Mouse (Mus musculus) ovary, postnatal 14 days (tissue): Measurements from ENCODE around the gene Metrn.
A peak's percentile ranks its signal among the peaks of the same experiment; 100 is the strongest.

Experiments used
- DNase-seq: peaks from one replicate; pipeline ENCODE4 v3.0.0; 2022; ENCODE audit warnings: low spot score

The Metrn gene

GRCm38 (mm10) chr17:25806507-25806906 lies 9.6 kb upstream of the Metrn start:
- no peak for DNase-seq

GRCm38 (mm10) chr17:25802825-25803517 lies 6.0 kb upstream of the Metrn start:
- DNase-seq = no peak

- no peak for DNase-seq
Observed at GRCm38 (mm10) chr17:25801029-25801428, 4.1 kb upstream of the Metrn start.

DNA sequence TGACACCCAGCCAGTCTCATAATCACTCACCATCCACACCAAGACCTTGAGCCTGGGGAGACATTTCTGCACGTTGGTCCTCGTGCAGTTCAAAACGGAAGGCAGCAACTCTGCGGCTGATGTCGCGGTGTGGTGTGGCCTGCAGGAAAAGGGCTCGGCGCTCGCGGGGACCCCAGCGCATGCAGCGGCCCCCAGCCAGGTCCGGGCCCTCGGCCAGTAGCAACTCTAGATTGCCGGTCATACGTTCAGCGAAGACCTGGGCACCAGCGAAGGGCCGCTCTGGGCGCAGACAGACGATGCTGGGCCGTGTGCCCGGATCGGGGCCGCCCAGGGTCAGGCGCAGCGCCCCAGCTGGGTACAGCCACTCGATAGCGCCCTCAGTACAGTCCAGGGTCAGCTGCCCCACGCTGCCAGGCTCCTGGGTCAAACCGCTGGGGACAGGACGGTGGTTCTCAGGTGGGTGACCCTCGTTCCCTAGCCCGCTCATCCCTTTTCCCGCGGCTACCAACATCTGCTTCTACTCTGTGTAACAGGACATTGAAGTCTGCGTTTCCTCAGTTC lies 645 bp downstream of the Metrn start:
- no peak for DNase-seq

GRCm38 (mm10) chr17:25795609-25796092 lies 1.3 kb downstream of the Metrn start, which contains the start of gene AC134908.4:
Gene AC134908.4, minus strand, starts transcription at chr17:25795659.
- DNase-seq = no peak

DNA sequence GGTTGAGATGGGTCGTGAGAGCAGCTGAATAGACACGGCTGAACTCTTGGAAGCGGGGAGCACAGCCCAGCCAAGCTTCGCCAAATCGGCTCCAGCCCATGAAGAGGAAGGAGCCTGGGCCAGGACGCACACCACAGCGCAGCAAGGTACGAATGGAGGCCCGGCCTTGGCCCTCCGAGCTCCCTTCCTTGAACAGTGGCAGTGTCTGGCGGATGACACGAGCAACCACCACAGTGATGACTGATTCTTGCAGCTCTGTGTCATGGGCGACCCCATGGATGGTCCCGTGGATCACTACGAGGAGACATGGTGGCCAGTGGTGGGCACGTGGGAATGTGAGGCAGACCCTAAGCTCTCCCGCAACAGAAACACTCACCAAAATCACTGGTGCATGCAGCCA lies 1.9 kb downstream of the Metrn start:
- DNase-seq = no peak

DNA sequence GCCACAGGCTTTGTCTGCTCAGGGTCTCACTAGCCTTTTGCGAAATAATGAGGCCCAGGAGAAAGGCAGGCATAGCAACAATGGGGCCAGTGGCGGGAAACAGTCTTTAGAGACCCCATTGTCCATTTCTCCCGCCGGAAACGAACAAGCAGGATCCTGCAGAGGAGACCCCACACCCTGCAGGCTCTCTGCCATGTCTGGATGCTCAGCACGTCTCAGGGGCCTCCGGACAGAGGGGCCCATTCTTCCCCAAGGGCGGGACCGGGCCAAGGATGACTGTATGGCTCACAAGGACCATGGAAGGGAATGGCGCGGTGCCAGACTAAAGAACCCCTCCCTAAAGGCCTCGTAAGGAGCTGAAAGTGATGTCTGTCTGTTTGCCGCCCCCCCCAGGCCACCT lies 2.7 kb downstream of the Metrn start:
- no peak for DNase-seq

GRCm38 (mm10) chr17:25792615-25793014 lies 4.3 kb downstream of the Metrn start, which contains the start of gene Fam173a:
Gene Fam173a, minus strand, starts transcription at chr17:25792901.
- DNase-seq = peak; percentile 62

DNA sequence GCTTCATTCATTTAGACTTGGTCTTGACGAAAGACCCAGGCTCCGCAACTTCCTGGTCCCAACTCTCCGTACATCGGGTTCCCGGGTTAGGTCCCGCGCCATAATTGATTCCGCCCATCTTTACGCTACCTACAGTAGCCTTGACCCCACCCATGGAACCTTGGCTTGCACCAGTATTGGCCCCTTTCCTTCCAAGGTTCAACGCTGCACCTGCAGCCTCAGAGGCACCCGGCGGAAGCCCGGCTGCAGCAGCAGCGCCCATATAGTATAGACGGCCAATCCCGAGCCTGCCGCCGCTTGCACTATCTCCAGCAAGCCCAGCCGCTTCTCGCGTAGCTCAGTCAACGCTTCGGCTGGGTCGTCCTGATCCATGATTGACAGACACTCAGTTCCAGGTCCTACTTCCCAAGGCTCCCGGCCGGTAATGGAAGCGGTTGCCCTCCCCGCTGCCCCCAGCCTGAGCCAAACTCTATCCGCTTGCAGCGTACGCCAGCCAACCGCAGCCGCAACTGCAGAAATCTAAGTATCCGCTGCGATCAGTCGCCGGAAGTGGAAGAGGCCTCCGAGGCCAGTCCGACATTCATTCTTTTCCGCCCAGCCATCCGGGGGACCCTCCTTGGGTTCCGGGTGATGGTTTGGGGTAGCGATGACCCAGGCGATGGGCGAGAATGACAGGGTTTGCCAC lies 5.0 kb downstream of the Metrn start:
- DNase-seq = peak; percentile 88

GRCm38 (mm10) chr17:25791320-25791842 lies 5.6 kb downstream of the Metrn start:
- DNase-seq = no peak

- no peak for DNase-seq
Observed at GRCm38 (mm10) chr17:25786781-25787504, 10.0 kb downstream of the Metrn start.

- no peak for DNase-seq
Observed at GRCm38 (mm10) chr17:25786280-25786679, 10.7 kb downstream of the Metrn start, which contains the start of gene Ccdc78. Gene Ccdc78, plus strand, starts transcription at chr17:25786580.

GRCm38 (mm10) chr17:25785281-25785745 lies 11.6 kb downstream of the Metrn start, which contains the start of gene Haghl:
Gene Haghl, minus strand, starts transcription at chr17:25785673.
- peak; percentile 94 for DNase-seq

- DNase-seq = no peak
Observed at GRCm38 (mm10) chr17:25783861-25784574, 12.9 kb downstream of the Metrn start.

- DNase-seq = no peak
Observed at GRCm38 (mm10) chr17:25783086-25783485, 13.8 kb downstream of the Metrn start.

DNA sequence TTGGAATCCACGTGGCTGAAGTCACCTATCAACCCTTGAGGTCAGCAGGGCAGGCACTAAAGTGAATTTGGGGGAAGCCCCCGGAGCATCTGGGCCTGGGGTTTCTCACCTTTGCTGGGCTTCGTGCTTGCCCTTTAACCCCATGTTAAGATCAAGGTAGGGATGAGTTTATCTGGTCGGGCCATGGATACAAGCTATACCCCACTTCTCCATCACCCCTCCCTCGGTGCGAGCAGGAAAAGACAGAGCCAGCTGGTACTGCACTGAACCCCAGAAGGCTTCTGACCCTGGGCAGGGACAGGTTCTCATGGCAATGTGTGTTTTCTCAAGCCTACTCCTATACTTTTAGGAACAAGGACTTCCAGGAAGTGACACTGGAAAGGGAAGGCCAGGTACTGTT lies 15.6 kb downstream of the Metrn start:
- no peak for DNase-seq

DNA sequence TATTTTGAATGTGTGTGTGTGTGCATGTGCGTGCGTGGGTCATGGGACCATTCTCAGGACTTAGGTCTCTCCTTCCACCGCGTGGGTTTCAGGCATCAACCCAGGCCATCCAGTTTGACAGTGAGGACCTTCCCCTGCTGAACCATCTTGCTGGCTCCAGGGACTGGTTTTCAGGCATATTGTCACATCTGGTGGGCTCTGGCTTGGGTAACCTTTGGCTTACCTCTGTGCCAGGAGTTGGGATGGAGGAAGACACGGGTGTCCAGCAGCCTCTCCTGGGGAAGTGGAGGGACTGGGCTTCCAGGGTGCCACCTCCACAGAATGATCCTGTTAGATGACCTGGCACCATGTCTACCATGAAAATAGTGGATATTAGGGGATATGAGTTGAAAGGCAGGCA lies 19.0 kb downstream of the Metrn start:
- DNase-seq = no peak

GRCm38 (mm10) chr17:25775318-25776062 lies 21.4 kb downstream of the Metrn start:
- DNase-seq = no peak

DNA sequence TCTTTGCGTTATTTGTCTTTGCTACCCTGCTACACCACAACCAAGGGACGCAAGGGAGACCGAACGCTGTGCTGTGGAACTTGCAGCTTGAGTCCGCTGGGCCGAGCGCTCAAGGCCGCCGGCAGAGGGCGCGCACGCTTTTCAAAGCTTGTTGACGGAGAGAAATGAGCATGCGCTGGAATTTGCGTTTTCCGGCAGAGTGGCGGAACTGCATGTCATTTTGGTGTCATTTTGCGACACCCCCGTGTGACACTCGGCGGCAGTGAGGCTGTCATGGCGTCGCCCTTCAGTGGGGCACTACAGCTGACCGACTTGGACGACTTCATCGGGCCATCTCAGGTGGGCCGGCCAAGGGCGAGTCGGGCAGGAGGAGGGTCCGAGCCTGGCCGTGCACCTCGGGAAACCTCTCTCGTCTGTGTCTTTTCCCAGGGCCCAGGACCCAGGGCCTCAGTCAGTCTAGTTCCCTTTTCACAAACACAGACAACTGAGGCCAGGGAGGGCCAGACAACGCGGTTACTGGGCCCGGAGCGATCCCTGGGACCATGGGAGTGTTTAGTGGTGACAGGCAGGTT lies 23.3 kb downstream of the Metrn start, which contains the start of gene Narfl:
TSS of gene Narfl (plus strand) at position 228 of the 572 bp plus-strand sequence.
- DNase-seq = peak; percentile 98

DNA sequence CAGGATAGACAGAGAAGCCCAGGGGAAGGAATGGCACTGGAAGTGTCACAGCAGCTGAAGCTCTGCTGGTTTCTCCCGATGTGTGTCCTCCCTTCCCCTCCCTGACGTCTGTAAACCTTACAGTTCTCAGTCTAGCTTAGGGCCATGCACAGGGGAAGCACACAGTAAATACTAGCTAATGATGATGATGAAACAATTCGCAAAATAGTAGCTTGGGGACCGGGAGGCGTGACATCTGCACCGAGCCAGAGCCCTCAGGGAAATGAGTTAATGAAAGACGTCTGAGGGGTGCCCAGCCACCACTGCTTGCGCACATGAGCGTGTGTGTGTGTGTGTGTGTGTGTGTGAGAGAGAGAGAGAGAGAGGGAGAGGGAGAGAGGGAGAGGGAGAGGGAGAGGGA lies 27.6 kb downstream of the Metrn start:
- no peak for DNase-seq
